Mouse (Mus musculus) intestine, embryonic 16.5 days (tissue): Measurements from ENCODE around the gene Gpc6. TPM values are rescaled to one million over a fixed set of nuclear protein-coding genes. Genes with fewer than 3 reads are reported as not detected.

Experiments used
- ATAC-seq: fragments of 200-750 bp; cut with Nextera tagmentation; 2 replicates; pipeline ENCODE4 v1.8.0; 2017; ENCODE audit warnings: moderate TSS enrichment, moderate library complexity
- H3K27ac ChIP-seq: fragments of 300-500 bp; sonication (generic); 2 replicates; pipeline ENCODE4 v1.5.1; 2014; ENCODE audit warnings: mild to moderate bottlenecking, low read length
- H3K27me3 ChIP-seq: fragments of 300-500 bp; sonication (generic); replicated peaks from 2 replicates; pipeline ENCODE4 v1.6.1; 2014; ENCODE audit warnings: low read length, control low read depth, mixed read lengths; ENCODE audit not compliant: control insufficient read depth, insufficient read depth
- H3K36me3 ChIP-seq: fragments of 300-500 bp; sonication (generic); 2 replicates; pipeline ENCODE4 v1.6.1; 2014; ENCODE audit warnings: low read length, control low read depth; ENCODE audit not compliant: control insufficient read depth, insufficient read depth
- H3K4me1 ChIP-seq: fragments of 300-500 bp; sonication (generic); 2 replicates; pipeline ENCODE4 v1.6.1; 2014; ENCODE audit warnings: low read length, control low read depth, mixed read lengths; ENCODE audit not compliant: control insufficient read depth, insufficient read depth
- H3K4me2 ChIP-seq: fragments of 300-500 bp; sonication (generic); 2 replicates; pipeline ENCODE4 v1.6.1; 2014; ENCODE audit warnings: low read depth, low read length, control low read depth
- H3K4me3 ChIP-seq: fragments of 300-500 bp; sonication (generic); 2 replicates; pipeline ENCODE4 v1.5.1; 2014; ENCODE audit warnings: mild to moderate bottlenecking, low read length
- H3K9ac ChIP-seq: fragments of 300-500 bp; sonication (generic); 2 replicates; pipeline ENCODE4 v1.6.1; 2014; ENCODE audit warnings: low read depth, low read length
- H3K9me3 ChIP-seq: fragments of 300-500 bp; sonication (generic); 2 replicates; pipeline ENCODE4 v1.6.1; 2016; ENCODE audit warnings: low read length, control low read depth; ENCODE audit not compliant: control insufficient read depth
- WGBS: fragments of 180-500 bp; shearing (Covaris S2); extraction: QIAGEN DNeasy Blood & Tissue Kit; methylation state at CpG from one replicate; pipeline ENCODE4 v1.1.7; 2014; 5-methylcytosine and 5-hydroxymethylcytosine counted together
- polyA plus RNA-seq: library from polyadenylated mRNA; unstranded; fragments of >200 nt; fragmentation: Nextera tagmentation; extraction: Ambion mirVana; gene quantifications from 2 replicates; pipeline ENCODE4 v1.2.1, GENCODE M21; 2015

Gene Gpc6
- polyA plus RNA-seq, 1 experiment from 2014 or later: 29.7 TPM

- H3K36me3 ChIP-seq: no peaks in the 10 kb centered on the region
- H3K4me3 ChIP-seq: no peak overlapping the region
- H3K27me3 ChIP-seq: no peaks in the 10 kb centered on the region
- no peak for ATAC-seq
- H3K9ac ChIP-seq: no peak overlapping the region
- H3K9me3 ChIP-seq: no peaks in the 10 kb centered on the region
- H3K27ac ChIP-seq: no peak overlapping the region
- WGBS: 78% methylated on average over 6 of the region's 6 CpGs
- no peak overlapping the region for H3K4me2 ChIP-seq
- H3K4me1 ChIP-seq: no peaks in the 10 kb centered on the region
These were observed 419.4 kb downstream of the Gpc6 start for GRCm38 (mm10) chr14:117344505-117344904.

GRCm38 (mm10) chr14:117346372-117346885, 421.3 kb downstream of the Gpc6 start:
- no peak for ATAC-seq
- H3K36me3 ChIP-seq: no peaks in the 10 kb centered on the region
- H3K9ac ChIP-seq: no peak overlapping the region
- 91% methylated on average over 6 of the region's 6 CpGs for WGBS
- H3K27me3 ChIP-seq: no peaks in the 10 kb centered on the region
- H3K27ac ChIP-seq: no peak overlapping the region
- no peaks in the 10 kb centered on the region for H3K4me1 ChIP-seq
- H3K9me3 ChIP-seq: no peaks in the 10 kb centered on the region
- no peak overlapping the region for H3K4me2 ChIP-seq
- no peak overlapping the region for H3K4me3 ChIP-seq

GRCm38 (mm10) chr14:117351296-117351695, 426.2 kb downstream of the Gpc6 start:
- H3K9ac ChIP-seq: no peak overlapping the region
- H3K4me2 ChIP-seq: no peak overlapping the region
- ATAC-seq: no peak
- H3K4me1 ChIP-seq: no peaks in the 10 kb centered on the region
- no peak overlapping the region for H3K4me3 ChIP-seq
- no peaks in the 10 kb centered on the region for H3K36me3 ChIP-seq
- no peak overlapping the region for H3K27ac ChIP-seq
- 62% methylated on average over 7 of the region's 7 CpGs for WGBS
- no peaks in the 10 kb centered on the region for H3K27me3 ChIP-seq
- no peaks in the 10 kb centered on the region for H3K9me3 ChIP-seq

- no peak overlapping the region for H3K4me2 ChIP-seq
- H3K9ac ChIP-seq: no peak overlapping the region
- H3K27ac ChIP-seq: no peak overlapping the region
- no peak overlapping the region for H3K4me3 ChIP-seq
- no peaks in the 10 kb centered on the region for H3K4me1 ChIP-seq
- ATAC-seq: no peak
- no peaks in the 10 kb centered on the region for H3K9me3 ChIP-seq
- 73% methylated on average over 9 of the region's 9 CpGs for WGBS
- no peaks in the 10 kb centered on the region for H3K36me3 ChIP-seq
- no peaks in the 10 kb centered on the region for H3K27me3 ChIP-seq
These were observed 436.2 kb downstream of the Gpc6 start for GRCm38 (mm10) chr14:117361155-117361964.

- no peak for ATAC-seq
- H3K36me3 ChIP-seq: no peaks in the 10 kb centered on the region
- no peak overlapping the region for H3K4me3 ChIP-seq
- no peaks in the 10 kb centered on the region for H3K9me3 ChIP-seq
- no peaks in the 10 kb centered on the region for H3K4me1 ChIP-seq
- 93% methylated on average over 2 of the region's 2 CpGs for WGBS
- no peak overlapping the region for H3K4me2 ChIP-seq
- no peak overlapping the region for H3K27ac ChIP-seq
- no peak overlapping the region for H3K9ac ChIP-seq
- no peaks in the 10 kb centered on the region for H3K27me3 ChIP-seq
These were observed 436.8 kb downstream of the Gpc6 start for GRCm38 (mm10) chr14:117361965-117362309.

- H3K36me3 ChIP-seq: no peaks in the 10 kb centered on the region
- no peaks in the 10 kb centered on the region for H3K27me3 ChIP-seq
- no peak overlapping the region for H3K27ac ChIP-seq
- no peak overlapping the region for H3K4me3 ChIP-seq
- H3K4me1 ChIP-seq: no peaks in the 10 kb centered on the region
- ATAC-seq: no peak
- no peak overlapping the region for H3K9ac ChIP-seq
- WGBS: 87% methylated on average over 18 of the region's 18 CpGs
- no peaks in the 10 kb centered on the region for H3K9me3 ChIP-seq
- H3K4me2 ChIP-seq: no peak overlapping the region
These were observed 444.3 kb downstream of the Gpc6 start for GRCm38 (mm10) chr14:117369331-117369866.

- H3K27ac ChIP-seq: no peak overlapping the region
- no peak overlapping the region for H3K4me2 ChIP-seq
- no peaks in the 10 kb centered on the region for H3K27me3 ChIP-seq
- no peak overlapping the region for H3K9ac ChIP-seq
- no peak for ATAC-seq
- H3K36me3 ChIP-seq: no peaks in the 10 kb centered on the region
- no peak overlapping the region for H3K4me3 ChIP-seq
- H3K4me1 ChIP-seq: no peaks in the 10 kb centered on the region
- WGBS: 60% methylated on average over 4 of the region's 4 CpGs
- no peaks in the 10 kb centered on the region for H3K9me3 ChIP-seq
These were observed 451.8 kb downstream of the Gpc6 start for GRCm38 (mm10) chr14:117376822-117377376.

- no peaks in the 10 kb centered on the region for H3K36me3 ChIP-seq
- H3K27me3 ChIP-seq: no peaks in the 10 kb centered on the region
- H3K9ac ChIP-seq: no peak overlapping the region
- WGBS: 39% methylated on average over 6 of the region's 6 CpGs
- H3K4me1 ChIP-seq: no peaks in the 10 kb centered on the region
- no peaks in the 10 kb centered on the region for H3K9me3 ChIP-seq
- no peak overlapping the region for H3K4me3 ChIP-seq
- H3K27ac ChIP-seq: no peak overlapping the region
- ATAC-seq: no peak; the same call in 1 of the 2 replicates
- H3K4me2 ChIP-seq: no peak overlapping the region
These were observed 454.9 kb downstream of the Gpc6 start for GRCm38 (mm10) chr14:117379979-117380378.

GRCm38 (mm10) chr14:117383188-117383587, 458.1 kb downstream of the Gpc6 start:
- Histone ChIP-seq H3K27ac (no peak overlapping the region), H3K4me2 (no peak overlapping the region)

More at GRCm38 (mm10) chr14:117383188-117383587, 458.1 kb downstream of the Gpc6 start:
- WGBS: 80% methylated on average over 7 of the region's 7 CpGs
- Histone ChIP-seq H3K9me3 (no peaks in the 10 kb centered on the region), H3K36me3 (no peaks in the 10 kb centered on the region), H3K4me1 (no peaks in the 10 kb centered on the region), H3K9ac (no peak overlapping the region), H3K4me3 (no peak overlapping the region), H3K27me3 (no peaks in the 10 kb centered on the region)
- no peak for ATAC-seq
